Mouse (Mus musculus): ENCODE results near the gene Auts2. TPM values are rescaled to one million over a fixed set of nuclear protein-coding genes. Genes with fewer than 3 reads are reported as not detected.
A peak's percentile ranks its signal among the peaks of the same experiment; 100 is the strongest.

The Auts2 gene
- total RNA-seq, 4 experiments from 2014 or later: 126 to 150 (median 139) TPM

DNA sequence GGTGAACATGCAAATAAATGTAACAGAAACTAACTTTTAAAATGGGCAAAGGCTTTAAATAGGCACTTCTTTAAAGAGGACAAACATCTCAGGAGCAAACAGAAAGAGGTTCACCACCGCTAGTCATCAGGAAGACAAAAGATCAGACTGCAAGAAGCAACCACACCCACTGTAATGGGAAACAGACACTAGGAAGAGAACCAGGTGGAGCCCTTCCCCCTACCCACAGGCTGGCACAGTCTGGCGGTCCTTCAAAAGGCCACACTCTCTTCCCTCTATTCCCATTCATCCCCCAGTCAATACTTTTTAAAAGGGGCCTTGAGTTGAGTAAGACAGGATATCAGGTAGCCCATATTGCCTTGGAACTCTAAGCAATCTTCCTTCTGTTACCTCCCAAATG lies 1052.3 kb downstream of the Auts2 start:
- DNase-seq (ENCODE audit: low spot score in 2 of 2): no peak

DNA sequence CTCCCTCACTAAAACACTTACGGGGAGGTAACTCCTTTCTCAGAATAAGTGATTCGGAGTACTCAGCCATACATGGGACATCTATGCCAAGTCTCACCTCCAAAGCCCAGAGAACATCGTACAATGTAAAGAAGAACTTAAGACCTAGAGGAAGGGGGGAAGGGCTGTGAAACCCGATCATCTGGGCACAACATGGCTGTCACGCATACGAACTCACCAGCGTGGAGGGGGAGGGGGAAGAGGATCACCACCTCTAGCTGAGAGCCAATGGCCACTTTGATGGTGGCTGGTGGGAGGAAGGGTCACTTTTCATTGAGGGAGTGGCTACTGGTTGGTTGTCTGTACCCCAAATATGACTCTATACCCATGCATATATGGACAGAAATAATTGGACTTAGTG lies 1053.3 kb downstream of the Auts2 start:
- no peak for DNase-seq (ENCODE audit: low spot score in 2 of 2)

DNA sequence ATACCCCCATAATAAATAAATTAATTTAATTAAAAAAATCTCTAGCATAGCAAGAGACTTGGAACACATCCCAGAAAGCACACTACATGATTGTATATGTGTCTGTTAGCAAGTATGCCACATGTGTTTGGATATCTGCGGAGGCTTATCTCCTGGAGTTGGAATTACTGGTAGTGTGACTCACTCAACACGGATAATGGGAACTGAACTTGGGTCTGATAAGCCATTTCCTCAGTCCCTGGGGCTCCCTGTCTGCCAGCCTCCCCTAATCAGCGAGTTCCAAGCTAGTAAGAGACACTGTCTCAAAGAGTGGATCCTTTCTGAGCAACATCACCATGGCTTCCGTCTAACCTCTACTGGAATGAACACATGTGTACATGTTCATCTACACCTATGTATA lies 1056.6 kb downstream of the Auts2 start:
- no peak for DNase-seq (ENCODE audit: low spot score in 2 of 2)

GRCm38 (mm10) chr5:131475278-131475677 lies 1067.9 kb downstream of the Auts2 start:
- no peak for DNase-seq (ENCODE audit: low spot score in 2 of 2)

- no peak for DNase-seq (ENCODE audit: low spot score in 2 of 2)
These were observed 1074.5 kb downstream of the Auts2 start for GRCm38 (mm10) chr5:131468609-131469008.

GRCm38 (mm10) chr5:131466131-131466530 lies 1077.0 kb downstream of the Auts2 start:
- DNase-seq (ENCODE audit: low spot score in 2 of 2): no peak

- no peak for DNase-seq (ENCODE audit: low spot score in 2 of 2)
These were observed 1079.7 kb downstream of the Auts2 start for GRCm38 (mm10) chr5:131463402-131463801.

- no peak for DNase-seq (ENCODE audit: low spot score in 2 of 2)
These were observed 1083.2 kb downstream of the Auts2 start for GRCm38 (mm10) chr5:131459951-131460350.

DNA sequence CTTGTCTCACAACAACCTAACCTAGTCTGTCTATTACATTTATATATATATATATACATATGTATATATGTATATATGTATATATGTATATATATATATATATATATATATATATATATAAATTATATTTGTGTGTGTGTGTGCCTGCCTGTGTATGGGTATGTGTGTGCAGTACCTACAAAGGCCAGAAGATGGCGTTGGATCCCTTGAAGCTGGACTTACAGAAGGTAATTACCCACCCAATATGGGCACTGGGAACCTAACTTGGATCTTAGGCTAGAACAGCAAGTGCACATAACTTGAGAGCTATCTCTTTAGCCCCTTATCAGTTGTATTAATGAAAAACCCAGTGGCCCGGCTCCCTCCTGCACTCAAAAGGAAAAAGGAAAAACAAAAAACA lies 1083.6 kb downstream of the Auts2 start:
- DNase-seq (ENCODE audit: low spot score in 2 of 2): no peak

DNA sequence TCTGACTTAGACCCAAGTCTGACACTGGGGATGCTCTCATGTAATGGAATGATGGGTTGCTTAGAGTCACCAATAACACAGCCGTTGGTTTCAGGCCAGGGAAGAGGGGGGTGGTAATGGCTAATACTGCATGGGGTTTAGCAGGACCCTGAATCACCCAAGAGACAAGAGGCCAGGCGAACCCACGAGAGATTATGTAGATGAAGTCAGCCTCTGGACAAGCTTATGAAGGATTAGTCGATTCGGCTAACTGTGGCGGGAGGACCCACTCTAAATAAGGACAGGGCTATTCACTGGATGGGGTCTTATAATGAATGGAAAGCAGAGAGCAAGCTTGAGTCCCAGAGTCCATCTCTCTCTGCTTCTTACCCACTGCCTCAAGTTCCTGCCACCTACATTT lies 1084.4 kb downstream of the Auts2 start:
- no peak for DNase-seq (ENCODE audit: low spot score in 2 of 2)

DNA sequence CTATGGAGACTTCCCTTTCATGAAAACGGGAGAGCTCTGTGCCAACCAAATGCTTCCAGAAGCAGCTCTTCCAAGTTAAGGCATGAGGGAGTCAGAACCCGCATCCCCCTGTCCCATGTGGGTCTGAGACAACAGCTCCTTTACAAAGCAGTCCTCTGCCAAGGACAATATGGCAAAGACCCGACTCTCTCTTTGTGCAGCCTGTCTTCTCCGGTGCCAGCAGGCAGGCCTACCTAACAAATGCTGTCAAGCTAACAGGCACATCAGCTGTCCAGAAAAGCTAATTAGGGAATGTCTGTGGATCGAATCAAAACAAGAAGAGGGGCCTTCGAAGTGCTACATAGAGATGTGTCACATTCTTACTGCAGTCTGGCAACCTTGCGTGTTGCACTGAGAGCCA lies 1085.1 kb downstream of the Auts2 start:
- DNase-seq (ENCODE audit: low spot score in 2 of 2): peak; percentile 71 to 82

DNA sequence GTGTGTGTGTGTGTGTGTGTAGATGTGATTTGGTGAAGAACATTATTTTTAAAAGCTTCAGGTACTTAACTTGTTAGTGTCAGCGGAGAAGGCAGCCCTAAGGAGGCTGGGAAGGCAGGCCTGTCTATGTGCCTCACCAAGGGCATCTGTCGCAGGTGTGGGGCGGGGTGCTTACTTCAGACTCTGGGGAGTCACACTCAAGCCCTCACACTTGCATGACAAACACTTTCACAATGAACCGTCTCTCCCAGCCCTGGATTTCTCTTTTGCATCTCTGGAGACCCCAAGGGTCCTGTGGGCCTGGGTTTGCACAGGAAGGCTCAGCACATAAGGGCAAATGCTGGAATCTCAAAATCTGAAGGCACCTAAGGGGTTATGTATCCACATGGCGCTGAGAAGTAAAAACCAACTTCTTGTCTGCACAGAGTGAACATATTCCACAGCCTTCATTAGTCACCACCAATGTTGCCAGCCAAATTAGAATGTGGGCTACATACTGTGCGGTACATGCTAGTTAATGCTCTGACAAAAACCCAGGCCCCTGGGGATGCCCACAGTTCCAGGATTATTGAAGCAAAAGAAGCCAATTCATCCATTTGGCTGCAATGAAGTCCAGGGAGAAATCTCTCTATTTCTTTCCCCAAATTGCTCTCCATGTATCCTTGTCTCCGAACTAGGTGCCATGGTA lies 1093.8 kb downstream of the Auts2 start:
- no peak for DNase-seq (ENCODE audit: low spot score in 2 of 2)

DNA sequence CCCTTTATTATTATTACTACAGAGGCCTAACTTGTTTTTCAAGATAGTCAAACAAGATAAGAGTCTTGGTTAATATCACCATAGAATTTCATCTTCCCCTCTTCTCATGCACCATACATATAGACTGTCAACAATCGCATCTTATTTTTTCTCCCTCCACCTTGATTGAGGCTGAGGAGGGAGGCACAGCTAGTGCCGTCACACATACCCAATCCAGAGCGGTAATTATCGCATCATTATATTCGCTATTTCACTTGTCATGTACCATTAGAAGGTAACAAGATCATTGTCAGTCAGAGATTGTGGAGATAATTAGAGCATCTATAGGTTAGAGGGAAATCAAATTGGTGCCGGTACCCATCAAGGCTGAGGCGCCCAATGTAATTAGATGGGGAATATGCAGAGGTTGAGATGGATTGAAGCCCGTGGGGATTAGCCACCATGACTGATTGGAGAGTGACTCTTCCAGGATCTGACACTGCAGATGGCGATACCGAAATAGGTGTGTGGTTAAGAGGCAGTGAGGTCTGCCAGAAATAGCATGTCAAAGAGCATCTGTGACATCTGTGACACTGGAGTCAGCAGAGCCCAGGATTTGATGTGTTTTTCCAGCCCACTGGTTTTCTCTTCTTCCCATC lies 1107.8 kb downstream of the Auts2 start:
- no peak for DNase-seq (ENCODE audit: low spot score in 2 of 2)

GRCm38 (mm10) chr5:131433291-131433690 lies 1109.9 kb downstream of the Auts2 start:
- no peak for DNase-seq (ENCODE audit: low spot score in 2 of 2)

GRCm38 (mm10) chr5:131431896-131432295 lies 1111.2 kb downstream of the Auts2 start:
- DNase-seq (ENCODE audit: low spot score in 2 of 2): no peak

DNA sequence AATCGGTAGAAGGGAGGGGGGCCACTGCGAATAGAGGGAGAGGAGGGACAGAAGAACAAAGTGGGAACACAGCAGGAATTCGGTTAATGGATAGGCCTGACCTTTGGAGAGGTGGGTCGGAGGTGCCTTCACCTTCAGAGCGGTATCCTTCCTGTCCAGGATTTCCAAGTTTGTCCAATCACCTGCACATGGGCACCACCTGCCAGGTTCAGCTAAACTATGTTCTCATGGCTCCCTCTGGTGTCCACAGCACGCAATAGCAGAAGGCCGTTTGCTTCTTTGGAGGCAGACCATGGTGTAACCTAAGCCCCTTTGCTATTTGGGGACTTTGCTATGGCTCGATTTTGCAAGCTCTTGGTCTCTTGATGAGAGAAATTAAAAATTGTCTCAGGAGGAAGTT lies 1113.0 kb downstream of the Auts2 start:
- peak in 1 of 2 experiments; percentile 71 for DNase-seq (ENCODE audit: low spot score in 2 of 2)

DNA sequence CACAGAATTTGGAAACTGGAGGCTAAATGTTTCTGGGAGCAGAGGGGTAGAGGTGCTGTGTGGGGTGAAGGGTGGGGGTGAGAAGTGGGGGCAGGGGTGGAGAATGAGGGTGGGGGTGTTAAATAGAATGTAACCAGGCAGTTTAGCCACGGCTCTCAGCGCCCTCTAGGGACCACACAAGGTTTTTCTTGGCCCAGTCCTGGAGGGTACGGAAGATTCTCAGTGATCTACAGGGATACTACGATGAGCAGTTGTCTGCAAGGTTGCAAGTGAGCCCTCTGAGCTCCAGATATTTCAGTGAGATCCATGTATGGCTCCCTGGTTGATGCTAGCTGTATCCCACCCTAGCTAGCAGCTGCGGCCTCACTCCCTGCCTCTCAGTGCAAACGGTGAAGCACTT lies 1113.6 kb downstream of the Auts2 start:
- DNase-seq (ENCODE audit: low spot score in 2 of 2): no peak

DNA sequence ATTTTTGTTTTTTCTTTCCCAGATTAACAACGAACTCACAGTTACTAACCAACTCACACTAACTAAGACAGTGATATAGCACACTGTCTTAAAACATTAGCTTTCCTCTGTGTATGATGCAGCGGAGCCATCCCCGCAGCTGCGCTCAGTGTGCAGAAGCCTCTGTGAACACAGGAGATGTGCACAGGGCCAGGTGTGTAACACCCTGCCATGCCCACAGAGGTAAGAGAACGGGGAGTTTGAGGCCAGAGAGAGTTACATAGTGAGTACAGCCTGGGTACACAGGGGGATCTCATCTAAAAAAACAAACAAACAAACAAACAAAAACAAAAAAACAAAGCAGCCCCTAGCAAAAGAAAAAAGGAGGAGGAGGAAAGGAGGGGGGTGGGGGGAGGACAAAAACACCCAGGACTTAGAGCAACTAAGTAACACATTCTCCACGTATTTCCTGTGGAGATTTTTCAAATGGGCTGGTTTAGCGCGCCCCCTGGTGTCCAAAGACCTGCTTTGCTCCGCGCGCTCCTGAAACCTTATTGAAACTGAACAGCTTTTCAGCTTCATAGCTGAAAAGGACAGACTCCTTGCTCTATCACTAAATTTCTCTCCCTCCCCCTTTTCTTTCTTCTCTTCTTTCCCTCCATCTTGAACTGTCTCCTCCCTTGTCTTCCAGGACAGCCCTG lies 1115.3 kb downstream of the Auts2 start:
- DNase-seq (ENCODE audit: low spot score in 2 of 2): peak; percentile 65 to 89

GRCm38 (mm10) chr5:131422737-131423136 lies 1120.4 kb downstream of the Auts2 start:
- no peak for DNase-seq (ENCODE audit: low spot score in 2 of 2)

GRCm38 (mm10) chr5:131420406-131420805 lies 1122.7 kb downstream of the Auts2 start:
- no peak for DNase-seq (ENCODE audit: low spot score in 2 of 2)

DNA sequence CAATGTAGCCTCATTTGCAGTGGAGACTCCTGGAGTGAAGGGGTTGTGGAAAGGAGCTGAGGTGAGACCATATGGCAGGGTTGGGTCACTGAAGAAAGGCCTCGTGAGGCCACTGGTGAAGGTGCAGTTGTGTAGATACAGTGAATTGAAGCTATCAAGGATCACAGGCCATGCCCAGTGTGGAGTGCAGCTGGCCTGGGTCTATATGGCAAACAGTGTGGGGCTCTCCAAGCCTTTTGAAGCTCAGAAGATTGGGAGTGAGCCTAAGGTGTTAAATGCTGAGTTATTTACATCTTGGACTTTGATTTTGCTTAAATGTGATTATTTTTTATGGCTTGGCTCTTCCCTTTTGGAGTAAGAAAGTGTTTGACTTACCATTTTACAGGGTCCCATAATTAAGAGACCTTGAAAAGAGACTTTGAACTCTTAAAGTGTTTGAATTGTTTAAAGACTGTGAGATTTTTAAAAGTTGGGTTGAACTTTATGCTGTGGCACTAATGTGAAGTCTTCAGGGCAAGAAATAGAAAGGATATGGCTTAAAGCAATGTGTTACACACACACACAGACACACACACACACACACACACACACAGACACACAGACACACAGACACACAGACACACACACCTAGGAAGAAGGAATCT lies 1127.1 kb downstream of the Auts2 start:
- no peak for DNase-seq (ENCODE audit: low spot score in 2 of 2)

DNA sequence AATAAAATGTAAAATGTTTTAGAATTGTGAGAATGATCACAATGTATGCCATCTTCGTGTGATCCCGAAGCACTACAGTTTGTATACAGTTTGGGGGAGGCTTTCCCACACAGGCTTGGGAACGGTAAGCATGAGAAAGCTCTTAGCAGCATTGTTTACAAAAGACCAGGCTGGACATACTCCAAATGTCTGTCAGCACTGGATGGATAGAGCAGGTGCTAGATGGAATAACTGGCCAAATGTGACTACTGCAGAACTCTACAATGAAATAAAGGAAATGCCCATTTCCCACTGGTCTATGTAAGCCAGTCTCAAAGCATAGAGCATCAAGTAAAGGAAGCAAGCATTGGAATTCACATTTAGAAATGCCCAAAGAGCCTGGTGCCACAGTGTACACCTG lies 1144.9 kb downstream of the Auts2 start:
- no peak for DNase-seq (ENCODE audit: low spot score in 2 of 2)

Data from layer of hippocampus, adult 8-10 months (tissue).